Mouse (Mus musculus): ENCODE data around the gene Gm16503. TPM values are rescaled to one million over a fixed set of nuclear protein-coding genes. Genes with fewer than 3 reads are reported as not detected.
"Not testable (repeated sequence)": the region's sequence is repeated elsewhere in the genome, so short reads cannot be mapped to it uniquely, and the experiment has no call there.

Gm16503 gene
- under 1 TPM; 0.10 to 0.13 TPM for total RNA-seq (2021)
- long read RNA-seq, experiment 1 = 0 reads
- long read RNA-seq, experiment 2 = 0 reads

DNA sequence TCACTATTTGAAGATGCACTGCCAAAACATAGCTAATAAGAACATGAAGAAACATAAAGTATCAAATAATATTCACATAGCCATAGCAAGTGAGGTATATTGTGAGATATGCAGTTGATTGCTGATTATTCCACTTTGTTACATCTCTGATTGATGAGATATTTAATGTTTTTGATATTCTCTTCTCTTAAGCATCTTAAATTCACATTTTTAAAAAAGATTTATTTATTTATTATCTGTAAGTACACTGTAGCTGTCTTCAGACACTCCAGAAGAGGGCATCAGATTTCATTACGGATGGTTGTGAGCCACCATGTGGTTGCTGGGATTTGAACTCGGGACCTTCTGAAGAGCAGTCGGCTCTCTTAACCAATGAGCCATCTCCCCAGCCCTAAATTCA lies at the start of gene Gm16503:
TSS of gene Gm16503 (plus strand) at position 301 of the 400 bp plus-strand sequence.
- DNase-seq; intact Hi-C loops (cut with DNase I): not testable (repeated sequence)

- intact Hi-C loops (cut with DNase I) = not testable (repeated sequence)
Measured at GRCm38 (mm10) chr4:147492117-147492516, 47.9 kb upstream of the Gm16503 start, which contains the start of gene Zfp982. Gene Zfp982, plus strand, starts transcription at chr4:147492417.

DNA sequence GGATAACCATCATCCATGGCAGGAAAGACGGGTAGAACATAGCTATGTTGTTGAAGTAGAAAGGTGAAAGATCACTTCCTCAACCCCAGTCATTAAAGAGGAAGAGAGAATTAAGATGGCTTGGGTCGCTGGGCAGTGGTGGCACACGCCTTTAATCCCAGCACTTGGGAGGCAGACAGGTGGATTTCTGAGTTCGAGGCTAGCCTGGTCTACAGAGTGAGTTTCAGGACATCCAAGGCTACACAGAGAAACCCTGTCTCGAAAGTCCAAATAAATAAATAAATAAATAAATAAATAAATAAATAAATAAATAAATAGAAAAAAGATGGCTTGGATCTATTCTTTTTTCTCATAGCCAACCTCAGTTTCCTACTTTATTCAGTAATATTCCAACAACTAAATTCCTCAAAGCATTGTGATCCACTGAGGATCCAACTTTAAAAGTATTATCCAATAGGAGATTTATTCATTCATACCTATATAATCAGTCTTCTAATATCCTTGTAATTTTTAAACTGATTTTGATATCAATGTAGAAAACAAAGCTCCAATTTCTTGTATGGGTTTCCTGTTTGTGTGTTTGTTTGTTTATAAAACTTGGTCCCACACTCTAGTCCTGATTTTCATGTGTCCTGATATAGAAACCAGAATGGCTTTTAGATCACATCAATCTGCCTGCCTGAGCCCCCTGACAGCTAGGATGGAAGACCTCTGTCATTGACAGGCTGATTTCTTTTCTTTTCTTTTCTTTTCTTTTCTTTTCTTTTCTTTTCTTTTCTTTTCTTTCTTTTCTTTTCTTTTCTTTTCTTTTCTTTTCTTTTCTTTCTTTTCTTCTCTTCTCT lies 41.0 kb upstream of the Gm16503 start:
- intact Hi-C loops (cut with DNase I); DNase-seq: not testable (repeated sequence)

More at GRCm38 (mm10) chr4:147492117-147492516, 47.9 kb upstream of the Gm16503 start, which contains the start of gene Zfp982:
- DNase-seq = not testable (repeated sequence)

DNA sequence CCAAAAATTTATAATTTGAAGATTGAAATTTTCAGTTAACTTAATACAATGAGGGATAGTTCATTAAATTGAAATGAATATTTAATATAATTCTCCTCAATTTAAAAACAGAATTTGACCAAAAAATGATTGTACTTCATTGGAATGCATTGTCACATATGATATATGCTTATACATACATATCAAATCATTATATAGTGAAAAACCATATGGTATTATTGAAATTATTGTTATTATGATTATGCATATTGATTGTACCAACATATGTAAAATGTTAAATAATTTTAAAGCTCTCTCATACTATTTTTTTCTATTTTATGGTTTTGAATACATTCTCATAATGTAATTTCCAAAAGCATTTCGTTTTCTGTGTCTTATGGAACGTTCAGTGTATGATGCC lies 30.8 kb upstream of the Gm16503 start:
- DNase-seq = no peak
- intact Hi-C loops (cut with DNase I) = no loop called here

DNA sequence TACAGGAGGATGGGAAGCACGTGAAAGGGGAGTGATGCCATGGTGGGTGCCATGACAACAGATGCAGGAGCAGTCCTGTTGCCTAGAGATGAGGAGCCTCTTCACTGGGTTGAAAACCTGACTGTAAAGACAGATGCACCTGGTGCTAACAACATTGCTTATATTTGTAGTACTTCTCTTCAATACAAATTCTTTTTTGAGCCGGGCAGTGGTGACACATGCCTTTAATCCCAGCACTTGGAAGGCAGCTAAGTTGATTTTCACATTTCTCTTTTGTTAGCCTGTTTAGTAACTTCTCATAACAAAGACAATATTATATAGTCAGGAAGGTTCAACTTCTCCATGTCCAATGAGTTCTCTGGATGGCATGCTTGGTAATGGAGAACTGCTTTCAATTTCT lies 21.0 kb upstream of the Gm16503 start:
- DNase-seq = no peak
- intact Hi-C loops (cut with DNase I) = loop anchor here (5.0 kb wide), 1 partner anchor 68 kb away; no protein-coding TSS in a partner anchor

GRCm38 (mm10) chr4:147520100-147520499 lies 19.9 kb upstream of the Gm16503 start:
- DNase-seq = no peak
- intact Hi-C loops (cut with DNase I) = loop anchor here (1.0 kb wide), 1 partner anchor 1960 kb away; no protein-coding TSS in a partner anchor

DNA sequence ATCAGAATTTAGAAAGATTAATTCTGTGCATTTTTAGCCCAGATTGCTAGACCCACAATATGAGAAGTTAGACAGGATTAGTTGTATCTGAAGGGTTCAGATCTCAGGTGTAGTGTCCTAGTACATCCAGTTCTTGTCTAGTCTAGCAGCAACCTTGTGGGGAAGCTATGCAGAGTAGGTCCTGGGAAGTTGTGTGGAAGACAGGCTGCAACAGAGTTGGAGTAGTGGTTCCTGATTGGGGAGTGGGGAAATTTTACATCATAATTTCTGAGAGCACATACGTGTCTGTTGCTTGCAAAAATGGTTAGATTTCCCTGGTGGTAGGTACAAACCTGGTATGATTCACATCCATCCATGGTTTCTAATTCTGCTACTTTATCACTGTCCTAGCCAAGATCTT lies 14.9 kb upstream of the Gm16503 start:
- intact Hi-C loops (cut with DNase I) = no loop called here
- DNase-seq = no peak

DNA sequence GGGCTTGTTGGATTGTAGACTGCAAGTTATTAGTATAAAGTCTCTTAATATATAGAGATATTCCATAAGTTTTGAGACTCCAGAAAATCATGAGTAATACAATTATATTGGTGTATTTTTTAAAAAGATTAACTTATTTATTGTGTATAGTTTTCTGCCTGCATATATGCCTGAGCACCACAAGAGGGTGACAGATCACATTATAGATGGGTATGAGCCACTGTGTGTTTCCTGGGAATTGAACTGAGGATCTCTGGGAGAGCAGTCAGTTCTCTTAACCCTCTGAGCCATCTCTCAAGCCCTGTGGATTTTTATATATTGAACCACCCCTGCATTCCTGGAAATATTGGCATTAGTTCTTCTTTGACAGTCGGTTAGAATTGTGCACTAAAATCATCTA lies 9.7 kb upstream of the Gm16503 start:
- intact Hi-C loops (cut with DNase I) = no loop called here
- no peak for DNase-seq

GRCm38 (mm10) chr4:147535916-147536315 lies 4.1 kb upstream of the Gm16503 start:
- DNase-seq; intact Hi-C loops (cut with DNase I): not testable (repeated sequence)

DNA sequence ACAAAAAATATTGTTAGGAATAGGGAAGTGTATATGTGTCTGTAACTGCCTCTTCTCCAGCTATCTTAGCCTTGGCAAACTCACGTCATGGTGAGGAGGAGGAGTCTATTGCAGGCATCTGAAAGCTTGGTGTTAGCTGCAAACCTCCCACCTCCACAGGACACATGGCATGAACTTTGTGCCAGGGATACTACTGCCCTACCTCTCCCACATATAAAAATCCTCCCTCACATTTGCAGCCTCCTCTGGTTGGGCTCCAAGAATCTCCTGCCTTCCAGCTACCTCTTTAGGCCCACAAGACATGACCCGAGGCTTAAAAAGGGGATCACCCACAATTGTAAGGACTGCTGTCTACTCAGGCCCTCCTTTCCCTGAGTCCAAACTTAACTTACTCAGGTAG lies 2.3 kb upstream of the Gm16503 start:
- intact Hi-C loops (cut with DNase I) = no loop called here
- DNase-seq = no peak

GRCm38 (mm10) chr4:147541105-147541504 lies 1.1 kb downstream of the Gm16503 start:
- no peak for DNase-seq
- intact Hi-C loops (cut with DNase I) = no loop called here

DNA sequence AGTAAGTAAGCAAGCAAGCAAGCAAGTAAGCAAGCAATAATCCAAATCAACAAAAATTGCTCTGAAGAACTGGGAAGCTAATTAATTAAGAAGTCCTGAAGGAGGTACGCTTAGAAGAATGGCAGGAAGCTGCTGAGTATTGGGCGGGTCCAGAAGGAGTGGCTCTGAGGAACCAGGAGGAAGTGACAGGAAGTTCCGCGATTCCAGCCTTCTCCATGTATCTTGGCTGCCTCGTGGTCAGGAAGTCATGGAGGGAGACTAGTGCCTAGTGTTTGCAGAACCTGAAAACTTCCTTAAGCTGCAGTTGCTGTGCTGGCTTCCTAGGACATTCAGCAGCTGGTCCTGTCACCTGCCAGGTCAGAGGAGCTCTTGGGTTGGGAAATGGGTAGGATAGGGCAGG lies 13.1 kb downstream of the Gm16503 start, which contains the start of gene Zfp985:
TSS of gene Zfp985 (plus strand) at position 207 of the 400 bp plus-strand sequence.
- intact Hi-C loops (cut with DNase I) = not testable (repeated sequence)

GRCm38 (mm10) chr4:147554361-147554760 lies 14.3 kb downstream of the Gm16503 start:
- DNase-seq; intact Hi-C loops (cut with DNase I): not testable (repeated sequence)

More for the DNA sequence above, 13.1 kb downstream of the Gm16503 start, which contains the start of gene Zfp985:
- not testable (repeated sequence) for DNase-seq

DNA sequence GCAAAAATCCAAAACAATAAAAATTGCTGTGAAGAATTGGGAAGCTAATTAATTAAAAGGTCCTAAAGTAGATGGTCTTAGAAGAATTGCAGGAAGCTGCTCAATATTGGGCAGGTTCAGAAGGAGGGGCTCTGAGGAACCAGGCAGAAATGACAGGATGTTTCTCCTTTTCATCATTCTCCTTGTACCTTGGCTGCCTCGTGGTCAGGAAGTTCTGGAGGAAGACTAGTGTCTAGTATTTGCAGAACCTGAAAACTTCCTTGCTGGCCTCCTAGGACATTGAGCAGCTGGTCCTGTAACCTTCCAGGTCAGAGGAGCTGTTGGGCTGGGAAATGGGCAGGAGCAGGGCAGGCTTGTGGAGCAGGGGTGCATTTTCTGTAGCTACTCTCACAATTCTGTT lies 16.9 kb downstream of the Gm16503 start:
- DNase-seq; intact Hi-C loops (cut with DNase I): not testable (repeated sequence)

DNA sequence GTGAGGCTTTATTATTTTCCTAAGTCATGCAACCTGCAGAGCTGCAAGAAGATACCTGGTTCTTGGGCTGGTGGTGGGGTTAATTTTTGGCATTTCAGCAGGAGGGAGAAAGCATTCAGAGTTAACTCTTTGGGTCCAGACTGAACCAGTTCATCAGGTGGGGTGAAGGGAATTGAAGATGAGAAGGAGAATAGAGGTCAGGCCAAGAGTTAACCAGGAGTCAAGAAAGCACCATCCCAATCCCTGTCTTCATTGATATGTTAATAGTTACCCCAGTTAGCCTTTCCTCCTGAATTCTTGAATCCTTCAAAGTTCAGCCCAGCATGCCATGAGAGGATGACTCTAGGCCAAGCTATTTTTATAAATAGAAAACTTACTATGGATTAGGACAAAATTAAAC lies 18.0 kb downstream of the Gm16503 start:
- DNase-seq; intact Hi-C loops (cut with DNase I): not testable (repeated sequence)

- DNase-seq; intact Hi-C loops (cut with DNase I): not testable (repeated sequence)
Measured at GRCm38 (mm10) chr4:147559096-147559495, 19.1 kb downstream of the Gm16503 start.

- DNase-seq = no peak
- intact Hi-C loops (cut with DNase I) = no loop called here
Measured at GRCm38 (mm10) chr4:147565426-147566220, 25.6 kb downstream of the Gm16503 start.

- DNase-seq; intact Hi-C loops (cut with DNase I): not testable (repeated sequence)
Measured at GRCm38 (mm10) chr4:147571156-147571555, 31.1 kb downstream of the Gm16503 start.

DNA sequence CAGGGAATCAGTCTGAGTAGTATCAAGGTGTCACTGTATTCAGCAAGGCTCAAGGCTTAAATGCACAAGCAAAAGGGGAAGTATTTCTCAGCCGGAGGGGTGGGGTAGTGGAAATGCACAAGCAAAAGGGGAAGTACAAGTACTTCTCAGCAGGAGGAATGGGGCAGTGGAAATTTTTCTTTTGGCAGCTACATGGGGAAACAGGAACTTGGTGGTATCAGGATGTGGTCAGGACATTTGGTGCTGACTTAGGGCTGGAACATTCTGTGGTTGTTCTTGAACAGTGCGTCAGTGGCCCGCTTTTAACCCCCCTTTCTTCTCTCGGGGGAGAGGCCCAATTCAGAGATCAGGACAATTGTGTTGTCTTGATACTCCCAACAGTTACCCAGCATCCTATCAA lies 39.4 kb downstream of the Gm16503 start:
- intact Hi-C loops (cut with DNase I); DNase-seq: not testable (repeated sequence)

Data from gastrocnemius, postnatal 36 days (tissue).